Mouse (Mus musculus) ES-Bruce4 (cell line): ENCODE results near the gene Pgap3. TPM values are rescaled to one million over a fixed set of nuclear protein-coding genes. Genes with fewer than 3 reads are reported as not detected.

Source experiments
- H3K27ac ChIP-seq: 2 replicates; pipeline ENCODE4 v1.5.1; 2012; ENCODE audit warnings: low read length, inconsistent platforms; ENCODE audit not compliant: insufficient read depth
- H3K27me3 ChIP-seq: 2 replicates; pipeline ENCODE4 v1.6.1; 2012; ENCODE audit warnings: mild to moderate bottlenecking, low read length, inconsistent platforms; ENCODE audit not compliant: control insufficient read depth, poor library complexity, insufficient read depth, severe bottlenecking
- H3K36me3 ChIP-seq: 2 replicates; pipeline ENCODE4 v1.6.1; 2012; ENCODE audit warnings: inconsistent platforms, mild to moderate bottlenecking, low read length, moderate library complexity; ENCODE audit not compliant: control insufficient read depth, poor library complexity, insufficient read depth, severe bottlenecking
- H3K4me1 ChIP-seq: one replicate; pipeline ENCODE4 v1.8.1; 2011; ENCODE audit warnings: low read length; ENCODE audit not compliant: control insufficient read depth, insufficient read depth
- H3K4me3 ChIP-seq: 2 replicates; pipeline ENCODE4 v1.5.1; 2011; ENCODE audit warnings: low read depth, mild to moderate bottlenecking, low read length
- H3K9ac ChIP-seq: 2 replicates; pipeline ENCODE4 v1.6.1; 2012; ENCODE audit warnings: low read depth, mild to moderate bottlenecking, inconsistent platforms; ENCODE audit not compliant: poor library complexity, severe bottlenecking
- H3K9me3 ChIP-seq: replicated peaks from 2 replicates; pipeline ENCODE4 v1.6.1; 2012; ENCODE audit warnings: mild to moderate bottlenecking, low read length, inconsistent platforms; ENCODE audit not compliant: control insufficient read depth, poor library complexity, insufficient read depth, severe bottlenecking
- CTCF ChIP-seq: IDR thresholded peaks from one replicate; pipeline ENCODE4 v1.8.1; 2011; ENCODE audit warnings: low read depth, low read length
- EP300 ChIP-seq: IDR thresholded peaks from 2 replicates; pipeline ENCODE4 v1.6.1; 2011; ENCODE audit warnings: low read depth, low read length; ENCODE audit not compliant: insufficient read depth
- POLR2A ChIP-seq: IDR thresholded peaks from one replicate; pipeline ENCODE4 v1.8.1; 2011; ENCODE audit warnings: low read length; ENCODE audit not compliant: insufficient read depth
- polyA plus RNA-seq: library from polyadenylated mRNA; stranded (reverse); fragments of >200 nt; gene quantifications from 2 replicates; pipeline ENCODE4 v1.2.4, GENCODE M21; 2011; ENCODE audit warnings: low read depth; ENCODE audit not compliant: missing spikeins, insufficient read depth, insufficient read length

Pgap3 gene
- polyA plus RNA-seq, 1 experiment: 5.0 TPM

GRCm38 (mm10) chr11:98342000-98342945 lies 58.0 kb downstream of the Pgap3 start:
- Histone ChIP-seq H3K36me3 (no peaks in the 10 kb centered on the region), H3K27ac (no peak overlapping the region), H3K9ac (no peak overlapping the region), H3K9me3 (no peaks in the 10 kb centered on the region), H3K27me3 (peaks cover 23% of the 10 kb centered on the region), H3K4me3 (no peak overlapping the region), H3K4me1 (no peaks in the 10 kb centered on the region)
- TF ChIP-seq CTCF (peak; percentile 100), POLR2A (no peak), EP300 (0 out of 2 replicates have a peak, but pooled peaks have one; percentile 51)

GRCm38 (mm10) chr11:98341174-98341573 lies 59.1 kb downstream of the Pgap3 start:
- Histone ChIP-seq H3K27ac (no peak overlapping the region), H3K36me3 (no peaks in the 10 kb centered on the region), H3K9me3 (no peaks in the 10 kb centered on the region), H3K9ac (no peak overlapping the region), H3K4me1 (no peaks in the 10 kb centered on the region), H3K4me3 (no peak overlapping the region), H3K27me3 (peaks cover 27% of the 10 kb centered on the region)
- TF ChIP-seq POLR2A (no peak), EP300 (no peak), CTCF (no peak)

GRCm38 (mm10) chr11:98340597-98340996 lies 59.7 kb downstream of the Pgap3 start:
- Histone ChIP-seq H3K4me3 (no peak overlapping the region), H3K27ac (no peak overlapping the region), H3K9ac (no peak overlapping the region), H3K36me3 (no peaks in the 10 kb centered on the region), H3K27me3 (peaks cover 27% of the 10 kb centered on the region), H3K4me1 (no peaks in the 10 kb centered on the region), H3K9me3 (no peaks in the 10 kb centered on the region)
- TF ChIP-seq POLR2A: no peak
- TF ChIP-seq CTCF: no peak
- TF ChIP-seq EP300: no peak

GRCm38 (mm10) chr11:98339679-98340287 lies 60.5 kb downstream of the Pgap3 start:
- no peaks in the 10 kb centered on the region for H3K4me1 ChIP-seq
- H3K4me3 ChIP-seq: no peak overlapping the region
- no peak overlapping the region for H3K27ac ChIP-seq
- no peaks in the 10 kb centered on the region for H3K9me3 ChIP-seq
- H3K9ac ChIP-seq: no peak overlapping the region
- no peak for TF ChIP-seq POLR2A
- TF ChIP-seq EP300: no peak
- no peak for TF ChIP-seq CTCF
- H3K27me3 ChIP-seq: peaks cover 27% of the 10 kb centered on the region
- H3K36me3 ChIP-seq: no peaks in the 10 kb centered on the region

GRCm38 (mm10) chr11:98339071-98339501 lies 61.2 kb downstream of the Pgap3 start:
- peaks cover 27% of the 10 kb centered on the region for H3K27me3 ChIP-seq
- TF ChIP-seq POLR2A: no peak
- TF ChIP-seq CTCF: no peak
- TF ChIP-seq EP300: no peak
- H3K9me3 ChIP-seq: no peaks in the 10 kb centered on the region
- H3K27ac ChIP-seq: no peak overlapping the region
- peak overlapping the region; percentile 57; the same call in 1 of the 2 replicates for H3K9ac ChIP-seq
- H3K4me3 ChIP-seq: peak overlapping the region; percentile 20
- no peaks in the 10 kb centered on the region for H3K4me1 ChIP-seq
- H3K36me3 ChIP-seq: no peaks in the 10 kb centered on the region

Other genes with a start within 250 kb of the Pgap3 start
- 55.8 and 57.5 TPM in 2 replicates for gene Med1, start 207.2 kb downstream of the Pgap3 start, polyA plus RNA-seq
- 52.5 and 53.6 TPM in 2 replicates for gene Cdk12, start 197.4 kb downstream of the Pgap3 start, polyA plus RNA-seq
- gene Neurod2, start 70.8 kb downstream of the Pgap3 start, polyA plus RNA-seq: not detected in 2 replicates
- 1.1 and 1.5 TPM in 2 replicates for gene Ppp1r1b, start 52.1 kb downstream of the Pgap3 start, polyA plus RNA-seq
- 12.2 and 16.8 TPM in 2 replicates for gene Stard3, start 42.1 kb downstream of the Pgap3 start, polyA plus RNA-seq
- not detected in 2 replicates for gene Tcap, start 16.7 kb downstream of the Pgap3 start, polyA plus RNA-seq
- gene Pnmt, start 14.0 kb downstream of the Pgap3 start, polyA plus RNA-seq: not detected in 2 replicates
- 11.0 and 12.4 TPM in 2 replicates for gene Erbb2, start 12.0 kb upstream of the Pgap3 start, polyA plus RNA-seq
- gene Mien1, start 38.5 kb upstream of the Pgap3 start, polyA plus RNA-seq: 65.1 and 67.2 TPM in 2 replicates
- gene Grb7, start 45.9 kb upstream of the Pgap3 start, polyA plus RNA-seq: 45.6 and 48.2 TPM in 2 replicates
- not detected in 2 replicates for gene Ikzf3, start 145.5 kb upstream of the Pgap3 start, polyA plus RNA-seq
- not detected in 2 replicates for gene Zpbp2, start 150.6 kb upstream of the Pgap3 start, polyA plus RNA-seq
- gene Ormdl3, start 186.9 kb upstream of the Pgap3 start, polyA plus RNA-seq: 19.3 and 20.0 TPM in 2 replicates
- not detected in 2 replicates for gene Lrrc3c, start 197.8 kb upstream of the Pgap3 start, polyA plus RNA-seq
- 50.0 and 53.5 TPM in 2 replicates for gene Gm12355, start 225.2 kb upstream of the Pgap3 start, polyA plus RNA-seq
- gene Gsdma3, start 225.9 kb upstream of the Pgap3 start, polyA plus RNA-seq: not detected in 2 replicates
- gene Gsdma2, start 246.3 kb upstream of the Pgap3 start, polyA plus RNA-seq: not detected in 2 replicates